Mouse (Mus musculus) bone marrow macrophage, adult 2 months (primary cell): ENCODE data around the gene Tmcc1.

ENCODE experiments used
- CTCF ChIP-seq: IDR thresholded peaks from 2 replicates; pipeline ENCODE4 v1.5.1; 2012; ENCODE audit warnings: low read depth, mild to moderate bottlenecking, low read length, moderate library complexity
- POLR2A ChIP-seq: IDR thresholded peaks from 2 replicates; pipeline ENCODE4 v1.6.1; 2012; ENCODE audit warnings: mild to moderate bottlenecking, low read depth, low read length, borderline replicate concordance

GRCm38 (mm10) chr6:115999227-115999626 lies 194.1 kb downstream of the Tmcc1 start:
- TF ChIP-seq POLR2A (no peak), CTCF (no peak)
